Mouse (Mus musculus) liver, postnatal 0 days (tissue): ENCODE data around the gene Gpc5. TPM values are rescaled to one million over a fixed set of nuclear protein-coding genes. Genes with fewer than 3 reads are reported as not detected.

Experiments
- ATAC-seq: fragments of 200-750 bp; cut with Nextera tagmentation; 2 replicates; pipeline ENCODE4 v1.8.0; 2017; ENCODE audit warnings: mild to moderate bottlenecking, moderate library complexity
- DNase-seq: peaks from one replicate; pipeline ENCODE4 v3.0.0-alpha.2; 2016
- H3K27ac ChIP-seq: fragments of 300-500 bp; sonication (generic); 2 replicates; pipeline ENCODE4 v1.5.1; 2014; ENCODE audit warnings: antibody characterized with exemption, moderate library complexity, mild to moderate bottlenecking, low read depth
- H3K27me3 ChIP-seq: fragments of 300-500 bp; sonication (generic); 2 replicates; pipeline ENCODE4 v1.6.1; 2014; ENCODE audit warnings: low read length, control low read depth, mixed read lengths; ENCODE audit not compliant: insufficient read depth
- H3K36me3 ChIP-seq: fragments of 300-500 bp; sonication (generic); replicated peaks from 2 replicates; pipeline ENCODE4 v1.6.1; 2014; ENCODE audit warnings: mild to moderate bottlenecking, control low read depth, low read length, moderate library complexity, mixed read lengths; ENCODE audit not compliant: insufficient read depth
- H3K4me1 ChIP-seq: fragments of 300-500 bp; sonication (generic); 2 replicates; pipeline ENCODE4 v1.6.1; 2014; ENCODE audit warnings: antibody characterized with exemption, mild to moderate bottlenecking, control low read depth; ENCODE audit not compliant: insufficient read depth
- H3K4me2 ChIP-seq: fragments of 300-500 bp; sonication (generic); 2 replicates; pipeline ENCODE4 v1.6.1; 2014; ENCODE audit warnings: low read depth, mild to moderate bottlenecking, low read length, moderate library complexity, mixed read lengths
- H3K4me3 ChIP-seq: fragments of 300-500 bp; sonication (generic); 2 replicates; pipeline ENCODE4 v1.5.1; 2014; ENCODE audit warnings: low read depth, low read length
- H3K9ac ChIP-seq: fragments of 300-500 bp; sonication (generic); replicated peaks from 2 replicates; pipeline ENCODE4 v1.6.1; 2014; ENCODE audit warnings: mild to moderate bottlenecking, moderate library complexity
- H3K9me3 ChIP-seq: fragments of 300-500 bp; sonication (generic); 2 replicates; pipeline ENCODE4 v1.6.1; 2016; ENCODE audit warnings: mild to moderate bottlenecking, control low read depth, low read length, mixed read lengths
- CTCF ChIP-seq: sonication (generic); IDR thresholded peaks from 2 replicates; pipeline ENCODE4 v1.5.1; 2016; ENCODE audit warnings: antibody characterized with exemption, low read depth
- EP300 ChIP-seq: IDR thresholded peaks from 2 replicates; pipeline ENCODE4 v1.6.1; 2016; ENCODE audit warnings: antibody characterized with exemption, low read depth, mild to moderate bottlenecking
- WGBS: fragments of 180-500 bp; shearing (Covaris S2); extraction: QIAGEN DNeasy Blood & Tissue Kit; methylation state at CpG from one replicate; pipeline ENCODE4 v1.1.7; 2014; ENCODE audit not compliant: insufficient replicate concordance; 5-methylcytosine and 5-hydroxymethylcytosine counted together
- polyA plus RNA-seq: library from polyadenylated mRNA; unstranded; fragments of >200 nt; fragmentation: Nextera tagmentation; extraction: Ambion mirVana; gene quantifications from 2 replicates; pipeline ENCODE4 v1.2.1, GENCODE M21; 2015

Gpc5 gene
- polyA plus RNA-seq, 1 experiment from 2014 or later, result not detected

DNA sequence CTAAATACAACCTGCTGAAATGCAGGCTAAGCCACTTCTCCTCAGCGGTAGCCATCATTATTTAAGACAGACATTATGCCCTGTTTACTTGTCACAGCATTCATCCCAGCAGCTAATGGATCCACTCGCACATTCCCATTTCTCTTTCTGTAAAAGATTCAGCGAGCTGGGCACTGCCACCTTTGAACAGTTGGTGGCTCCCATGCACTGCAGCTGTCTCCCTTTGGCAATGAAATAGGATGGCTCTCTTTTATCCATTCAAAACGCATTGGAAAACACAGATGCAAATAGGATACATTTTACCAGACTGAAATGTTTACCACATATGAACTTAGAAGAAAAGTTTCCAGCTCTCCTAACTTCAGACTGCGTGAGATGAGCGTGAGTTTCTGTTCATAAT lies 21.5 kb upstream of the Gpc5 start:
- Histone ChIP-seq H3K27me3 (no peaks in the 10 kb centered on the region), H3K4me1 (no peaks in the 10 kb centered on the region), H3K4me3 (no peak overlapping the region), H3K4me2 (no peak overlapping the region), H3K36me3 (no peaks in the 10 kb centered on the region), H3K9ac (no peak overlapping the region), H3K9me3 (no peaks in the 10 kb centered on the region), H3K27ac (no peak overlapping the region)
- TF ChIP-seq CTCF (peak; percentile 69), EP300 (no peak)
- DNase-seq, result no peak
- WGBS, result 41% methylated on average over 6 of the region's 6 CpGs
- no peak for ATAC-seq

- 63% methylated on average over 9 of the region's 9 CpGs for WGBS
- no peaks in the 10 kb centered on the region for H3K9me3 ChIP-seq
- H3K27me3 ChIP-seq, result no peaks in the 10 kb centered on the region
- H3K4me2 ChIP-seq, result no peak overlapping the region
- no peak overlapping the region for H3K27ac ChIP-seq
- DNase-seq (no peak), ATAC-seq (no peak)
- H3K36me3 ChIP-seq, result no peaks in the 10 kb centered on the region
- TF ChIP-seq EP300 (no peak), CTCF (no peak)
- no peak overlapping the region for H3K4me3 ChIP-seq
- H3K4me1 ChIP-seq, result no peaks in the 10 kb centered on the region
- H3K9ac ChIP-seq, result no peak overlapping the region
Observed at GRCm38 (mm10) chr14:115077340-115077739, 14.7 kb upstream of the Gpc5 start.

DNA sequence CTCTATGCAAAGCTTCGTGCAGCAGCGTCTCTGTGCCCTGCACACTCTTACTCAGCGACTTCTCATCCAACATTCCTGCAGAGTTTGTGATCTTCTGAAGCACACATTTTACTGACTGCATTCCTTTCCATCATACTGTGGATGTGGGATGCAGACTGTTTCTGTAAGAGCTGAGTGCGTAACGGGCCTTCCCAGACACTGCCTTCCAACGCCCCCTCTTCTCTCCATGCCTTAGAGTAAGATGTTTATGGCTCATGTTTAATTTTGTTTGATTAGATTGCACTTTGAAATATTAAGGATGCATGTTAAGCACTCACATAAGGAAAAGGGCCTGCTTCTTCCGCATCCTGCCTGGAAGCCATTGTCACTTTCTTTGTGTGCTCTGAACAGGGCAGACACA lies 14.0 kb upstream of the Gpc5 start:
- WGBS, result 85% methylated on average over 7 of the region's 7 CpGs
- no peak for TF ChIP-seq EP300
- TF ChIP-seq CTCF, result no peak

DNA sequence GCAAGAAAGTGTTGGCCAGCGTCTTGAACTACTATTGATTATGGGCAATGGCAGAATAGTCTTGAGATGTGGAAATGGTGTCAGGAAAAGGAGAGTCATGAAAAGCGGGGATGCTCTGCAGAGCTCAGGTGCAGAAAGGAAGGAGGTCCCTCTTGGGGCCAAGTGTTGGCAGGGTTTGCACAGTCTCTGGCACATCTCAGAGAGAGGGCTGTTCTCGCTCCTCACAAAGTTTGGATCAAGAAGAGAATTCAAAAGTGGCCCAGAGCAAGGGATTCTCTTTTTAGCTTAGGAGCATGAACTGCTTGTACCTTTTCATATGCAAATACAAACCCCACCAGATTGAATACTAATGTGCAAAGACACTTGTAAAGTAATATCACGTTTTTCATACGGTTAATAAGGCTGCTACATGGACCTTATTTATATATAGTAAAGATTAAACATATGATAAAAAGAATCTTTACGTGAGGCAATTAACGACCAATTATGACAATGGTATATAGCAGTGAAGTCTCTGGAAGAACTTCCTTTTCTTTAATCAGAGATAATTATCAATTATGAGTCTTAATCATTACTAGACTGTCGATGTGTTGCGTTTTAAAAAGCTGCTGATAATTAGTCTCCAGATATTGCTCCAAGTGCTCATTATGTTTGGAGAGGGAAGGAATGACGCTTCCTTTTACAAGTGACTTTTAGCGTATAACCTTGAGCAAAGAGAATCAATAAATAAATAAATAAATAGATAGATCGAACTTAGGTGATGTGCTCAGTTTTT lies 10.1 kb upstream of the Gpc5 start:
- Histone ChIP-seq H3K4me3 (no peak overlapping the region), H3K27ac (no peak overlapping the region), H3K27me3 (no peaks in the 10 kb centered on the region), H3K4me1 (no peaks in the 10 kb centered on the region), H3K36me3 (no peaks in the 10 kb centered on the region), H3K4me2 (no peak overlapping the region), H3K9ac (no peak overlapping the region), H3K9me3 (no peaks in the 10 kb centered on the region)
- DNase-seq, result no peak
- TF ChIP-seq CTCF (no peak), EP300 (no peak)
- ATAC-seq, result no peak
- 74% methylated on average over 12 of the region's 12 CpGs for WGBS

More for the DNA sequence above, 14.0 kb upstream of the Gpc5 start:
- Histone ChIP-seq H3K27ac (no peak overlapping the region), H3K36me3 (no peaks in the 10 kb centered on the region), H3K4me2 (no peak overlapping the region), H3K27me3 (no peaks in the 10 kb centered on the region), H3K9me3 (no peaks in the 10 kb centered on the region), H3K4me3 (no peak overlapping the region), H3K4me1 (no peaks in the 10 kb centered on the region), H3K9ac (no peak overlapping the region)
- ATAC-seq (no peak), DNase-seq (no peak)

GRCm38 (mm10) chr14:115090516-115090915 lies 1.5 kb upstream of the Gpc5 start:
- no peak overlapping the region for H3K27ac ChIP-seq
- ATAC-seq, result no peak
- no peak overlapping the region for H3K4me3 ChIP-seq
- DNase-seq, result no peak
- no peak overlapping the region for H3K4me2 ChIP-seq
- H3K9me3 ChIP-seq, result no peaks in the 10 kb centered on the region
- peaks cover 11% of the 10 kb centered on the region for H3K4me1 ChIP-seq
- H3K9ac ChIP-seq, result no peak overlapping the region
- TF ChIP-seq CTCF (no peak), EP300 (no peak)
- 79% methylated on average over 4 of the region's 4 CpGs for WGBS
- no peaks in the 10 kb centered on the region for H3K36me3 ChIP-seq
- peaks cover 33% of the 10 kb centered on the region for H3K27me3 ChIP-seq

DNA sequence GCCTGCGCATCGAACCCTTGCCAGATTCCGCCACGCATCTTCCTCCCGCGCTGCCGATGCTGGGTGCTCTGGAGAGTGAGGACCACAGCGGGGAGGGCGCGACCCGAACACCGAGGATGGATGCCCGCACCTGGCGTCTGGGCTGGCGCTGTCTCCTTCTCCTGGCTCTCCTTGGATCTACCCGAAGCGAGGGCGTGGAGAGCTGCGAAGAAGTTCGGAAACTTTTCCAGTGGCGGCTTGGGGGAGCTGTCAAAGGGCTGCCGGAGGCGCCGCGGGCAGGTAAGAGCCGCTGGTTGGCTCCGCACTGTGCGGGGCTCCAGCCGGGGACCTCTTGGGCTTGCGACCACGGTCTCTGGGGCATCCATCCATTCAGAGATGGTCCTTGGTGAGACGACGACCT lies 495 bp downstream of the Gpc5 start:
- Histone ChIP-seq H3K27me3 (peaks cover 33% of the 10 kb centered on the region), H3K4me2 (peak overlapping the region; percentile 91), H3K9me3 (no peaks in the 10 kb centered on the region), H3K4me3 (peak overlapping the region; percentile 55), H3K9ac (no peak overlapping the region), H3K36me3 (no peaks in the 10 kb centered on the region), H3K4me1 (peaks cover 11% of the 10 kb centered on the region), H3K27ac (no peak overlapping the region)
- 2% methylated on average over 29 of the region's 33 CpGs for WGBS
- TF ChIP-seq EP300, result no peak
- no peak for TF ChIP-seq CTCF
- ATAC-seq, result peak; percentile 20; the same call in 1 of the 2 replicates
- no peak for DNase-seq
